Comparison of ENCODE assay signal across 12 mouse cellular contexts in genomic region chr9:52208510-52209030, GRCm38 (mm10).
"Had no signal": no experiment of that assay in that cellular context is flagged by ENCODE, and none has a peak within 500 bp of the region (broad histone marks: within the 10 kb centered on the region; RNA-seq: fewer than 3 reads in every experiment).

No protein-coding gene starts in this region.

- H3K27me3 ChIP-seq: liver, embryonic 15.5 days; midbrain, embryonic 15.5 days; neural tube, embryonic 12.5 days had no signal

- ATAC-seq: midbrain, embryonic 15.5 days had no signal

- H3K9me3 ChIP-seq: limb, embryonic 10.5 days; liver, embryonic 15.5 days; midbrain, embryonic 15.5 days; neural tube, embryonic 12.5 days had no signal

- H3K4me1 ChIP-seq: limb, embryonic 10.5 days; liver, embryonic 15.5 days; midbrain, embryonic 15.5 days; neural tube, embryonic 12.5 days had no signal

- H3K4me3 ChIP-seq: left cerebral cortex, adult 2 months; limb, embryonic 10.5 days; liver, embryonic 15.5 days; midbrain, embryonic 15.5 days; neural tube, embryonic 12.5 days had no signal

- H3K36me3 ChIP-seq: limb, embryonic 10.5 days; liver, embryonic 15.5 days; midbrain, embryonic 15.5 days; neural tube, embryonic 12.5 days had no signal

- H3K27ac ChIP-seq: left cerebral cortex, adult 2 months; limb, embryonic 10.5 days; liver, embryonic 15.5 days; midbrain, embryonic 15.5 days; neural tube, embryonic 12.5 days had no signal

- DNase-seq: kidney, adult 8-10 months; kidney, postnatal 25 days; right cerebral cortex, postnatal 25 days; thymus, adult 18-20 months; thymus, postnatal 14 days had no signal

- H3K4me2 ChIP-seq: liver, embryonic 11.5 days; liver, embryonic 15.5 days; midbrain, embryonic 11.5 days; midbrain, embryonic 15.5 days; neural tube, embryonic 12.5 days had no signal

- H3K9ac ChIP-seq: liver, embryonic 15.5 days; midbrain, embryonic 15.5 days; neural tube, embryonic 12.5 days had no signal
